Mouse (Mus musculus) natural killer cell, adult 2 months (primary cell): ENCODE measurements around the gene Exosc10.

Source experiments
- DNase-seq, 2 experiments: peaks; one replicate each; pipeline ENCODE4 v3.0.0; 2022; ENCODE audit warnings: low spot score in 2 of 2

Exosc10 gene

DNA sequence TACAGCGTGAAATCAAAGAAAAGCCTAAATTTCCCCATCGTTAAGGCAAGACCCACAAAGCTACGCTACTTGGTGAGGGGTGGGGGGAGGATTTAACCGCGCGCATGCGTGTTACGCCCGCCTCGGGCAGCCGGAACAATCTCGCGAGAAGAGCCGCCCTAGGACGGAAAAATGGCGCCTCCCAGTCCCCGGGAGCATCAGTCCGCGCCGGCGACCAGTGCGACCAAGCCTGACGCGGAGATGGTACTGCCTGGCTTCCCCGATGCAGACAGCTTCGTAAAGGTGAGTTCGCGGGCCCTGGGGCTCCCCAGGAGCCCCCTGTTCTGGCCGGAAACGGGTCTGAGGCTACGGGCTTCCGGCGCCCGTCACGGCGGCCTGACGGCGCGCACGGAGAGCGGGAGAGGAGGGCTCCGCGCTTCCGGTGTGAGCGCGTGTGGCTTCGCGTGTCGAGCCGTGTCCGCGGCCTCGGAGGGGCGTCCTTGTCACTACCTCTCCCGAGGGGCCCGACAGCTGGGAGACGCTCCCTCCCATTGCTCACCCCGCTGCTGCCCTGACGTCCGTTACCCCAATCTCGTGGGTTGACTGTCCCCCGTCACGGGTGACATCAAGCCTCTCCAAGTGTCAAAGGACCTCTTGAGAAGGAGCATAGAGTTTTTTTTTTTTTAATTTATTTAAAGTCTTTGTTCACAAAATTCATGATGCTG lies at the start of gene Exosc10:
TSS of gene Exosc10 (plus strand) at position 133 of the 704 bp plus-strand sequence.
- peak; percentile 87 to 89 for DNase-seq

DNA sequence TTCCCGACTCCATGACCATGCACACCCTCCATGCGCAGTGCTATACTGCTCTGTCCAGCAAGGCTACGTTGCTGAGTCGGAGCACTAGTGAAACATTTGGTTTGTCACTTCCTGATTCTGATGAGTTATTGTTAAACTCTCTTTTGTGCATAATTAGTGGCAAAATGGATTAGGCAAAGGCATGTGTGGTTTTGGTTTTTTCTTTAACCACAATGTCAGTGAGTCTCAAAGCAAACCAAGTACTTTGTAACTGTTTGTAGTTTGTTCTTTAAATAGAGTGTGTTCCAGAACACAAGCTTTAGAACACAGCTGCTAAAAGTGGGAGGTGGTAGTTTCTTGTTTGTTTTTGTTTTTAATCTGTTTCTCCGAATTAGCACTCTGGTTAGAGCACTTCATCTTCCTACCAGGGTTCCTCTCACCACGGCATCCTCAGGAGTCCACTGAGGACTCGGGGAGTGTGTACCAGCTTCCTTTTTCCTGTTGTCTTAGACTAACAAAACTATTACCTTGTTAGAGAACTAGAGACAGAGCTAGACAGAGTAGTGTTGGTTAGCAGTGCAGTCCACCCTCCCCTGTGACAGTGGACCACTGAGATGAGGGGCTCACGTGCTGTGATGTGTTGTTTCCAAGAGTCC lies 48.7 kb upstream of the Exosc10 start:
- no peak for DNase-seq

DNA sequence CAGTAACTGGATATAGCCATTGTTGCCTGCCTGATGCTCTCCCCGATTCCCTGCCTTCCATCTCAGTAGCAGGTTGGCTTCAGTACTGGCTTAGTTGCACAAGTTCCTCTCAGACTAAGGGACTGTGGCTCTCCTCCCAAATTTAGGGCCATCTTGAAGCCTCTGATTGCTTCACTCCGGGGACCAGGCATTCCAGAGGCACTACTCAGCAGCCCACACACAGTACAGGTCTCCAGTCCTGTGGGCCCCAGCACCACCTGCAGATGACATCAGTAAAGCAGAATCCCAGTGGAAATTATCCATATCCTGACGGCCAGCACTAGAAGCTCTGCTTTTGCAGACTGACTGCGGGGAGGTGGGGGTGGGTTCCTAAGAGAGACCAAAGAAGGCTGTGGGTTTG lies 47.5 kb upstream of the Exosc10 start:
- DNase-seq: no peak

DNA sequence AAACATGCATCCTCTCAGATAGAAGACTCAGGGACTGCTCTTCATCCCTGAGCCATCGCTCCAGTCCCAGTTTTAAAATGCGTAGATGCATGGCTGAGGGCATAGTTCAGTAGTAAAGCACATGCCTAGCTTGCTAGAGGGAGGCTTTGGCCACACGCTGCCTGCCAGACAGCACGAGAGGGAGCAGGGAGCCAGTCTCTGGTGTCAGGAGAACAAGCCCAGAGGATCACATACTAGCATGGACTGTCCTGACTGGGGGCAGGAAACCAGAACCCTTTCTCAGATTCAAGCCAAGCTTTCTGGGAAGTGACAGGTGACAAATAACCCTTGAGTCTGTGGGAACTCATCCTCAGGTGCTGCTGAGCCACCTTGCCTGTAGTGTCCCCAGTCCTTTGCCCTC lies 46.9 kb upstream of the Exosc10 start:
- no peak for DNase-seq

DNA sequence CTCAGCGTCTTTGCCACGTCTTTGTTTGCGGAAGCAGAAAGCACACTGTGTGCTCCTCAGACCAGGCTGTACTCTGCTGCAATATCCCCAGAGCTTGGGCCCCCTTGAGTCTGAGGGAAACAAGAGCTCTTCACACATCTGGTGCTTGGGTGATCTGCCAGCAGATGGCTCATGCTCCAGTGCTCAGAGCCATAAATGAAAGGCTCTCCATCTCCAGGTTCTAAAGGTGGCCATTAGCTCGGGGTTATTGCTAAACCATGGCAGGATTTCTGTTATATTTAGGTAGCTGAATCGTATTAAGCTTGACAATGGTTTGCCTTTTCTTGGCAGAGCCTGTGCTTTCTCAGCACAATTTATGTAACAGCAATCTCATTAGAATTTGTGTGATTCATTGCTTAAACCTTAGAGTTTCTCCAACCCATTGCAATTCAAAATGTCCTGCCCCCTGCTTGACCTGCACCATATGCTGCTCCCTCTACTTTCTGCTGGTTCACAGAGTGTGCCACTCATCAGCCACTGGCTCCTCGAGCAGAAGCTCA lies 45.1 kb upstream of the Exosc10 start:
- no peak for DNase-seq

DNA sequence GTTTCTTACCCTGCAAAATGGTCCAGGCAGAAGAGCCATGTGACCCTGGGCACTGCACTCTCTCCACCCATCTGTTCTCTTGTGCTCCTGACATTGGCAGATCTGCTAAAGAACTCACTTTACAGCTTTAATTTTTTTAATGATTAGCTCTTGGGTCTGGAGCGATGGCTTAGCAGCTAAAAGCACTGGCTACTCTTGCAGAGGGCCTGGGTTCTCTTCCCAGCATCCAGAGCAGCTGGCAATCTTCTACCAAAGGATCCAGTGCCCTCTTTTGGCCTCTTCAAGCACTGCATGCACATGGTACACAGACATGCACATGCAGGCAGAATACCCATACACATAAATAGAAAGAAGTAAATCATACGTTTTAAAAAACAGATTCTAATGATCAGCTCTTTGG lies 42.9 kb upstream of the Exosc10 start:
- DNase-seq: no peak

DNA sequence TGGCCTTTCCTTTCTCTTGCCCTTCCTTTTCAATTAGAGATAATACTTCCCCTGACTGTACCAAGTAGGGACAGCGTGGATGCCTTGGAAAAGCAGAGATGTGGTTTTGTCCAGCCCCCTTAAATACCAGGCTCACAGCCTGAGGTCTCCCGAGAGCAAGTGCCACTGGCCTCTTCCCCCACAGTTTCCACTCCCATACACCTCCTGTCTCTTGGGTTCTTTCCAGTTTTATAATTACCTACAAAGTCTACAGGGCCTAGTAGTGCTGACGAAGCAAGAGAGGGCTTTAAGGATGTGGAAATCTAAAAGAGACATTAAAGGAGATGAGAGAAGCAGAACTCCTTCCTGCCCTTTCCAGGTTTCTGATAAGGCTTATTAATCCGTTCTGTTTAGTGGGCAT lies 40.4 kb upstream of the Exosc10 start:
- DNase-seq: no peak

DNA sequence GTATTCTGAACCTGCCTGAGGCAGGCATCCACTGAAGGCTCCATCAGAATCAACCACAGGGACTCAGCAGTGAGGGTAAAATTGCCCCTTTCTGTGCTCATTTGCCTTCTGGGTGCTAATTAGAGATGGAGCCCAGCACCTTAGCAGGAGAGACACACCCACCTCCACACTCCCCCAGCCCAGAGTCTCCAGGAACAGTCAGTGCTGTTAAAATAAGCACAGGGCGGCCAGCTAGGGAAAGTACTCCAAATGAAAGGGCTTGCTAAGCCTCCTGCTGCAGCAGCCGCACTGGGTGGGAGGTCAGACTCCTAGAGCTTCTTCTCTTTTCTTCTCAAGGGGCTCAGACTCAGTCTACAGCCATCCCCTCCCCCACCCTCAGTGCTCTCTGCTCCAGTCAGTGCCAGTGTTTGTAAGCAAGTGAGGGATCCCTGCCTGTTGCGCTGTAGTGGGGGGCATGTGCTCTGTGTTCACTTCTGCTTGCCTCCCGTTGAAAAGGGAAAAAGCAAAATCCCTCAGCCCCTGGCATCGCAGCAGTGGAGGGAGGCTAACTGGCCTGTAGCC lies 39.9 kb upstream of the Exosc10 start:
- DNase-seq: no peak

DNA sequence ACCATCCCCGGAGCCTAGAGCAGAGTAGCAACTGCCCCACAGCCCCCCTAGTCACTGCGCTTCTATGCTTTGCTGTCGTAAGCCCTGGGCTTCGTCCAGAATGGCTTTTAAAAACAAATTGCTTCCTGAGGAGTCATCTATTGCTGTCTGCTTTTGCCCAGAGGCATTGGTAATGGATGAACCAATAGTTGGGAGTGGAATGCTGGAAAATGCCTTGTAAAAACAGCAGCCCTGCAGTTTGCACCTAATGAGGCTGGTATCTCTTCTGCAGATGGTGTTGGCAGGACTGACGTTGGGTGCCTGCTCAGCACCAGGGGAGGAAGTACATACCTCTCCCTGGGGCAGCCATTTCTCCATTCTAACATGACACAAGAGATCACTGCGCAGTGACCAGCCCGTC lies 34.7 kb upstream of the Exosc10 start:
- no peak for DNase-seq

DNA sequence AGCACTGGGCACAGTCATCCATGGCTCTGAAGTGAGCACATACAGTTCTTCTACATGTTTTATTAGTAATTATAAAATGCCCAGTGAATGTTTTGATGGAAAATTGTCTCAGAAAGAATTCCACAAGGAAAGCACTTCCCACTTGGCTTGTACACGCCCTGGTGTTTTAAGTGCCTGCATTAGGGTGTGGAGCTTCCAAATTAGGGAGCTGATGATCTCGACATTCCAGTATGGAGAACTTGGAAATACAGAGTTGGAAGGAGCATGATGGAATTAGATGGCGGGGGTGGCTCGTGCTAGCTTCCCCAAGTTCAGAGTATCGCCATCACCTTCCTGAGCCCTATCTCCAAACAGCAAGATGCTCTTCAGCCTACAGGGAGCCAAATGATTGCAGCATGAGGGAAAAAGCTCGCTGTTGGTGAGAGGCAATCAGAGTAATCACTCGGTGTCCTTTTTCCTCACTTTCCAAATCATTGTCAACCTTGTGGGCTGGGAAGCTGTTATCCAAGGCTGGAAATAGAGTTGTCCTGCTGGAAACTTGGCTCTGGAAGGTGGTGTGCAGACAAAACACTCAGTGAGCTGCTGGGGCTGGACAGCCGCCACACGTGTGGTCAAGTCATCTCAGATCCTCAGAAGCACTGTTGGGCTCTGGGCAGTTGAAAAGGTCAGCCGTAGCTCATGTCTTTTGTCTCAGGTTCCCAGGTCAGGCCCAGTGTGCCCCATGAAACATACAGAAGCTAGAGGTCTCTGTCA lies 30.9 kb upstream of the Exosc10 start:
- DNase-seq: no peak

DNA sequence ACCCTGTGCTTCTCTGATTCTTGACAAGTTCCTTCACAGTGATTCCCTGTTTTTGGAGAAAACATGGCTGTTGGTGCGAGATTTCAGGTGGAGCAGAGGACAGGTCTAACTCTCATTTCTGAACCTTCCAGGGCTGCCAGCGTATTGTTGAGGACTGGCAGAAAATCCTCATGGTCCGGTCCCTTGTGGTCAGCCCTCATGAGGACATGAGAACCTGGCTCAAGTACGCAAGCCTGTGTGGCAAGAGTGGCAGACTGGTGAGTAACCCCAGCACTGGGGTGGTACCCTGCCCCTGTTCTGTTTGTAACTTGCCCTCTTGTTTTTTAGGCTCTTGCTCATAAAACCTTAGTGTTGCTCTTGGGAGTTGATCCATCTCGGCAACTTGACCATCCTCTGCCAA lies 27.9 kb upstream of the Exosc10 start:
- no peak for DNase-seq

DNA sequence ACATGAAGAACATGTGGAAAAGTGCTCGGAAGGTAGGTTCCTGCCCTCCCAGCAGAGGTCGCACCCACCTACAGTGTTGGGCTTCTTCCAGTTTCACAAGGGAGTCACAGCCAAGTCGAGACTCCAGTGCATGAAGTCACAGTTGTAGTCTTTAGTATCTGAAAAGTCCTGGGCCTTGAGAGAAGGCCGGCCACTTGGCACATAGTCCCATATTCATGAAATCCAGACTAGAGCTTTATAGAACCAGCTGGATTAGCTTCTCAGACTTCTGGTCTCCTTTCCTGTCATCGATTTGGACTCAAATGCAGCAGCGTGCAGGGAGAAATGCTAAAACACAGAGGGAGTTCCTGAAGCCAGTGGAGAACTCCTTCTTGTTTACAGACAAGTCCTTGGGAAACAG lies 27.5 kb upstream of the Exosc10 start:
- DNase-seq: no peak

DNA sequence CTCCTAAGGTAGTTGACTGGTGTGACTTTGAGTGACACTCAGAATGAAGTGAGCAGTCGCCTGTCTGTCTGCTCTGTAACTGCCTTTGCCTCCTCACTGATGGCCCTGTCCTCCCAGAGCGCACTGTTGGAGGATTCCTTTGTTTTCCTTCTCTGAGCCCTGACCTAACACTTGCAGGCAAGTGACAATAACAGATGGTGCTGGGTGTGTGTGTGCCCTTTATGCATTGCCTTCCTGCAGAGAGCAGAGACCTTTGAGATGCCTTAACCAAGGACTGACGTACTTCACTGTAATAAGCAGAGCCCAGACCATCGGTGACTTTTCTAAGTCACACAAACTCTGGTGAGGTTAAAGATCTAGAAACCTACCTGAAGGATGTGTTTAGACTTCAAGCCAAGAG lies 26.9 kb upstream of the Exosc10 start:
- no peak for DNase-seq

DNA sequence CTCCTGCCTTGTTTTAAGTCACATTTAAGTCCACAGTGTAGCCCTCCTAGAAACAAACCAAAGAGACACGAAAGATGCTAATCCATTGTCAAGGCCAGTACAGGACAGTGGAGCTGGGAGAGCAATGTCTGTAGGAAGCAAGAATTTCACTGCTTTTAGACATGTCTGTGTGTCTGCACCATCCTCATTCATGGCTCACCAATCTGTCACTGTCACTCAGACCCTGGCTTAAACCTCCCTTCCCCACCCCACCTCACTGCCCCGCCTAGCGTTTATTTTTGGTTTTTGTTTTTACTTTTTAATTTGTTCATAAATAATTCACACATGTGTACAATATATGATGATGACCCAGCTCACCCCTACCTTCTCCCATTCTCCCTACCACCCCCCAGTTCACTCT lies 25.7 kb upstream of the Exosc10 start:
- DNase-seq: no peak

DNA sequence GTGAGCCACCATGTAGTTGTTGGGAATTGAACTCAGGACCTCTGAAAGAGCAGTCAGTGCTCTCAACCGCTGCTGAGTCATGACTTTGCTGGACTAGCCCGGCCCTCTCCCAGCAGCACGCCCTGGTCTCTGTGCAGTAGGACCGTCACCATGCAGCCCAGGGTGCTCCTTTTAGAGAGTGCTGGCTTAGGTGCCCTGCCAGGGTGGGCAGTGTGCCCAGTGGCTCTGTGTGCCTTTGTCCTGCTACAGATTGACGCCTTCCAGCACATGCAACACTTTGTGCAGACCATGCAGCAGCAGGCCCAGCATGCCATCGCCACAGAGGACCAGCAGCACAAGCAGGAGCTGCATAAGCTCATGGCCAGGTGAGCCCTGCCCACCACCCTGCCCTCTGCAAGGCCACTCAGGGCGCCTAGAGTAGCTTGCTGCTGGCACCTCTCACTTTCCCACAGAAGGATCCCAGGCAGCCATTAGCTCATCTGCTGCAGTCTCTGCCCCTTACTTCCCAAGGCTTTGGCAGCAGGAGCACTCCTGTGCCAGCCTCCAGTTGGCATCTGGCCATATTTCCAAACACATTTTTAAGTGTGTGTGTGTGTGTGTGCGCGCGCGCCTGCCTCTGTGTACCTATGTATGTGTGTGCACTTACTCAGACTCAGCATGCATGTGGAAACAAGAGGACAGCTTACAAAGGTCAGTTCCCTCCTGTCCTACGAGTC lies 24.5 kb upstream of the Exosc10 start:
- DNase-seq: no peak

DNA sequence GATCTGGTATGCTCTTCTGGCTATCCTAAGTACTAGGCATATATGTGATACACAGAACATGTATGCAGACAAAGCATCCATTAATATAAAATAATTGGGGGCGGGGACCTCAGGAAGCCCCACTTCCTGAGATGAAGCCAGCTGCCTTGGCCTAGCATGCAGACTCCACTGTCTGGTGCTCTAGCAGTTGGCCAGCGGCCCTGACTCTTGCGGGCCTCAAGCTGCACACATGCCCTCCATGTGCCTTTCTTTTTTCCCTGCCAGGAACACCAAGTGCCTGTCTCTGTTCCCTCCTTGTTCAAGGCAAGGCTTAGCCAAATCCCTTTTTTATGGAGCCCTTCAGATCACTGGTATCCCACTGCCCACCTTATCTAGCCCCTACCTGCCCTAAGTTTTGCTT lies 22.4 kb upstream of the Exosc10 start:
- no peak for DNase-seq

DNA sequence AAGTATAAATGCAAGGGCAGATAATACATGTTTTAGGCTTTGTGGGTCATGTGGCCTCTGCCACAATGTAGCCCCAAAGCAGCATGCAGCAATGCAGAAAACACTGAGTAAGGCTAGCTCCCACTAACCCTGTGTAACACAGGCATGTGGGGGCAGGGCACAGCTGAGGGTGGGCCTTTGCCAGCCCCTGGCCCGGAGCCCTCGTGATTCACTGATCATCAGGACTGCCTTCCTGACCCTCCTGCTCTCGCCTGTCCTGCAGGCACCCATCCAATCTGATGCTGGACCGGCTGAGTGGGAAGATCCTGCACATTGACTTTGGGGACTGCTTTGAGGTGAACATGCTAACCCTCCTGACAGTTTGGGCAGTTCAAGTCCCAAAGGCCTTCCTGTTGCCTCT lies 9.1 kb upstream of the Exosc10 start:
- DNase-seq: no peak

DNA sequence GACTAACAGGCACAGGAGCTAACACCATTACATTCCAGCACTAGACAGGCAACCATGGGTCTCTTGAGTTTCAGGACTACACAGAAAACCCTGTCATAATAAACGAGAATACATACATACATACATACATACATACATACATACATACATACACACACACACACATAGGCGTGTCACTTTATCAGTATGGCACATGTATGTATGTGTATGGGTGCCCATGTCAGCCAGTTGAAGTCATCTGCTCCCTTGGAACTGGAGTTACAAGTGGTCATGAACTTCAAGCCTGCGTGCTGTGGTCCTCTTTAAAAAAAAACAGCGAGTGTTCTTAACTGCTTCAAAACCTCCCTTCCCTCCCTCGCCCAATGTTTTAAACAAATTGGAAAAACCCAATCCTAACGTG lies 463 bp upstream of the Exosc10 start:
- no peak for DNase-seq

DNA sequence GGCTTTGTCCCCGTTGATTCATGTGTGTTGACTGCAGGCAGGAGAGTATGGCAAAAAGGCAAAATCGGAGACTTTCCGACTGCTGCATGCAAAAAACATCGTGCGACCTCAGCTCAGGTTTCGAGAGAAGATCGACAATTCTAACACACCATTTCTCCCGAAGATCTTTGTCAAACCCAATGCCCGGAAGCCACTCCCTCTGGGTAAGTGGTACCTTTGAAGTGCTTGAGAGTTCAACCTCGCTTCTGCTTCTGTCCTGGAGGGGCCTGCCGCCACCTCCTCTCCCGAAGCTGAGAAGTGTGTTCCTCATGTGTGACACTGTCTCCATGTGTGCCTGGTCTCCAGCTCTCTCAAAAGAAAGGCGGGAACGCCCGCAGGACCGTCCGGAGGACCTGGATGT lies 4.4 kb downstream of the Exosc10 start:
- DNase-seq: no peak

DNA sequence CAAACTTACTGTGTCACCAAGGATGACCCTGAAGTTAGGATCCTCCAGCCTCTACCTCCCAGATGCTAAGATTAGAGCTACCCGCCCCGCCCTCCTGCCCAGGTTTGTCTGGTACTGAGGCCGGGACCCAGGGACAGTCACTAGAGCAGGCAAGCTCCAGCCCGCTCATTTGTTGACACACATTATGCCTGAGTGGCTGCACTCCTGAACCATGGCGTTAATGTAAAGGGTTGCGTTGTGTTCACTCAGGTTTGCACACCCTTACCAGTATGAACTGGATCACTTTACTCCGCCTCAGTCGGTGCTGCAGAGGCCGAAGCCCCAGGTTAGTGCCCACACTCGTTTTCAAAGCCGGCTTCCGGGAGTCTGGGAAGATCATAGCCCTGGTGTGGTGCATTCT lies 5.4 kb downstream of the Exosc10 start:
- DNase-seq: no peak

DNA sequence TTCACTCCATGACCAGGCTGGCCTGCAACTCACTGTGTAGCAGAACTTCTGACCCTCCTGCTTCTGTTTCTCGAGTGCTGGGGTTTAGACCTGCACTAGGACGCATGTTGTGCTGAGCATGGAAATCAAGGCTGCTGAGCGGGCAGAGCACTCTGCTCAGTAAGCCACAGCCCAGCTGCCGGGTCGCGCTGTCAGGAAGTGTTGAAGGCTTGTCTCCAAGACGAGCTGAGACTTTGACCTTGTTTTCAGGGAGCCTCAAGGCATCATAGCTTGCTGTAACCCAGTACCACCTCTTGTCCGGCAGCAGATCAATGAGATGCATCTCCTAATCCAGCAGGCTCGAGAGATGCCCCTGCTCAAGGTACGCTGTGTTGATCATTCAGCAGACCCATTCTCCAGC lies 11.9 kb downstream of the Exosc10 start:
- no peak for DNase-seq
